Mouse (Mus musculus) MEL (cell line): ENCODE measurements at regions not wholly inside any gene's neighbourhood (a gene's known extent, or its start where the extent isn't known, plus 50 kb on each side); places are given as distances from the start of the nearest gene placed in this dataset.
A peak's percentile ranks its signal among the peaks of the same experiment; 100 is the strongest.

Experiments used
- DNase-seq: peaks from one replicate; pipeline ENCODE4 v3.0.0; 2011; ENCODE audit warnings: low read depth, low spot score
- H3K27ac ChIP-seq: 2 replicates; pipeline ENCODE4 v1.5.1; 2012; ENCODE audit warnings: low read depth, mild to moderate bottlenecking, control low read depth, low read length, moderate library complexity; ENCODE audit not compliant: control insufficient read depth
- H3K27me3 ChIP-seq, 2 experiments: fragments of 150-350 bp in 1 of 2; sonication (generic) in 1 of 2; 2 replicates each; pipeline ENCODE4 v1.6.1; 2012; ENCODE audit warnings: low read length in 2 of 2, mild to moderate bottlenecking in 2 of 2, improper control_type of control experiment in 1 of 2, moderate library complexity in 1 of 2; ENCODE audit not compliant: insufficient read depth in 2 of 2, control insufficient read depth in 1 of 2
- H3K36me3 ChIP-seq, 2 experiments: 2 replicates each; pipeline ENCODE4 v1.6.1; 2012 to 2014; ENCODE audit warnings: low read length in 2 of 2, improper control_type of control experiment in 1 of 2, inconsistent platforms in 1 of 2, mild to moderate bottlenecking in 1 of 2; ENCODE audit not compliant: insufficient read depth in 2 of 2, control insufficient read depth in 1 of 2
- H3K4me1 ChIP-seq, 2 experiments: fragments of 150-350 bp in 1 of 2; sonication (generic) in 1 of 2; 2 replicates each; pipeline ENCODE4 v1.6.1; 2012; ENCODE audit warnings: low read length in 2 of 2, improper control_type of control experiment in 1 of 2, mild to moderate bottlenecking in 1 of 2; ENCODE audit not compliant: insufficient read depth in 2 of 2, control insufficient read depth in 1 of 2
- H3K4me3 ChIP-seq, 2 experiments: fragments of 150-350 bp in 1 of 2; sonication (generic) in 1 of 2; 2 replicates each; pipeline ENCODE4 v1.5.1; 2012; ENCODE audit warnings: low read depth in 2 of 2, low read length in 2 of 2, mild to moderate bottlenecking in 2 of 2, moderate library complexity in 2 of 2, control low read depth in 1 of 2, improper control_type of control experiment in 1 of 2; ENCODE audit not compliant: control insufficient read depth in 1 of 2, insufficient read depth in 1 of 2
- H3K79me2 ChIP-seq: 2 replicates; pipeline ENCODE4 v1.6.1; 2012; ENCODE audit warnings: mild to moderate bottlenecking, low read length, moderate library complexity; ENCODE audit not compliant: control insufficient read depth, poor library complexity, insufficient read depth
- H3K9ac ChIP-seq: 2 replicates; pipeline ENCODE4 v1.6.1; 2012; ENCODE audit warnings: low read depth, mild to moderate bottlenecking, control low read depth, low read length, moderate library complexity; ENCODE audit not compliant: control insufficient read depth, poor library complexity, severe bottlenecking
- H3K9me3 ChIP-seq: fragments of 150-350 bp; sonication (generic); replicated peaks from 2 replicates; pipeline ENCODE4 v1.6.1; 2012; ENCODE audit warnings: mild to moderate bottlenecking, low read length, improper control_type of control experiment, moderate library complexity; ENCODE audit not compliant: insufficient read depth
- CHD1 ChIP-seq: IDR thresholded peaks from 2 replicates; pipeline ENCODE4 v1.6.1; 2012; ENCODE audit warnings: low read depth, mild to moderate bottlenecking, inconsistent platforms, low read length, improper control_type of control experiment
- CTCF ChIP-seq, 3 experiments: IDR thresholded peaks in 2 of 3; conservative IDR thresholded peaks in 1 of 3; 2 replicates each; pipeline ENCODE4 v1.5.1; 2011 to 2012; ENCODE audit warnings: low read length in 3 of 3, low read depth in 2 of 3, mild to moderate bottlenecking in 2 of 3, improper control_type of control experiment in 1 of 3, inconsistent platforms in 1 of 3, mixed read lengths in 1 of 3, moderate library complexity in 1 of 3; ENCODE audit not compliant: control insufficient read depth in 1 of 3, insufficient read depth in 1 of 3, poor library complexity in 1 of 3, severe bottlenecking in 1 of 3
- E2F4 ChIP-seq: IDR thresholded peaks from 2 replicates; pipeline ENCODE4 v1.6.1; 2011; ENCODE audit warnings: low read depth, low read length, improper control_type of control experiment, borderline replicate concordance
- ELF1 ChIP-seq: IDR thresholded peaks from 2 replicates; pipeline ENCODE4 v1.6.1; 2014; ENCODE audit warnings: low read depth, mild to moderate bottlenecking, inconsistent platforms, low read length, improper control_type of control experiment, moderate library complexity
- EP300 ChIP-seq, 2 experiments: IDR thresholded peaks; 2 replicates each; pipeline ENCODE4 v1.6.1; 2011; ENCODE audit warnings: improper control_type of control experiment in 2 of 2, low read length in 2 of 2, low read depth in 1 of 2, mild to moderate bottlenecking in 1 of 2
- ETS1 ChIP-seq: IDR thresholded peaks from 2 replicates; pipeline ENCODE4 v1.6.1; 2012; ENCODE audit warnings: low read depth, mild to moderate bottlenecking, inconsistent platforms, low read length, improper control_type of control experiment, moderate library complexity
- GABPA ChIP-seq: IDR thresholded peaks from 2 replicates; pipeline ENCODE4 v1.6.1; 2012; ENCODE audit warnings: low read depth, mild to moderate bottlenecking, inconsistent platforms, low read length, improper control_type of control experiment, moderate library complexity
- GATA1 ChIP-seq: IDR thresholded peaks from 2 replicates; pipeline ENCODE4 v1.6.1; 2011; ENCODE audit warnings: low read depth, low read length, improper control_type of control experiment
- HCFC1 ChIP-seq: IDR thresholded peaks from 2 replicates; pipeline ENCODE4 v1.6.1; 2012; ENCODE audit warnings: low read depth, mild to moderate bottlenecking, inconsistent platforms, low read length, improper control_type of control experiment, moderate library complexity
- JUND ChIP-seq: IDR thresholded peaks from 2 replicates; pipeline ENCODE4 v1.6.1; 2011; ENCODE audit warnings: low read depth, mild to moderate bottlenecking, improper control_type of control experiment, low read length
- KAT2A ChIP-seq: conservative IDR thresholded peaks from 2 replicates; pipeline ENCODE4 v1.6.1; 2012; ENCODE audit warnings: low read depth, low read length, improper control_type of control experiment, inconsistent platforms
- MAZ ChIP-seq: IDR thresholded peaks from 2 replicates; pipeline ENCODE4 v1.6.1; 2012; ENCODE audit warnings: low read depth, mild to moderate bottlenecking, inconsistent platforms, low read length, improper control_type of control experiment
- MEF2A ChIP-seq: IDR thresholded peaks from 2 replicates; pipeline ENCODE4 v1.6.1; 2014; ENCODE audit warnings: low read depth, mild to moderate bottlenecking, inconsistent platforms, low read length, improper control_type of control experiment; ENCODE audit not compliant: poor library complexity, insufficient replicate concordance, severe bottlenecking; ENCODE audit errors: extremely low read depth
- MYC ChIP-seq: IDR thresholded peaks from 2 replicates; pipeline ENCODE4 v1.6.1; 2011; ENCODE audit warnings: low read depth, mild to moderate bottlenecking, low read length, improper control_type of control experiment, moderate library complexity
- NRF1 ChIP-seq: IDR thresholded peaks from 2 replicates; pipeline ENCODE4 v1.6.1; 2014; ENCODE audit warnings: low read depth, mild to moderate bottlenecking, inconsistent platforms, low read length, improper control_type of control experiment, moderate library complexity; ENCODE audit not compliant: poor library complexity, insufficient read depth, severe bottlenecking
- POLR2AphosphoS2 ChIP-seq: IDR thresholded peaks from 2 replicates; pipeline ENCODE4 v1.6.1; 2011; ENCODE audit warnings: low read length, improper control_type of control experiment
- POLR2AphosphoS5 ChIP-seq: IDR thresholded peaks from 2 replicates; pipeline ENCODE4 v1.6.1; 2012; ENCODE audit warnings: low read depth, borderline replicate concordance, mild to moderate bottlenecking, inconsistent platforms, low read length, moderate library complexity, mixed read lengths
- RAD21 ChIP-seq: IDR thresholded peaks from 2 replicates; pipeline ENCODE4 v1.6.1; 2011; ENCODE audit warnings: mild to moderate bottlenecking, low read depth, low read length, improper control_type of control experiment
- SIN3A ChIP-seq: IDR thresholded peaks from 2 replicates; pipeline ENCODE4 v1.6.1; 2012; ENCODE audit warnings: low read length, improper control_type of control experiment, inconsistent platforms
- SMC3 ChIP-seq: IDR thresholded peaks from 2 replicates; pipeline ENCODE4 v1.6.1; 2011; ENCODE audit warnings: low read depth, low read length, improper control_type of control experiment
- TBP ChIP-seq: IDR thresholded peaks from 2 replicates; pipeline ENCODE4 v1.8.0; 2011; ENCODE audit warnings: low read depth, low read length, improper control_type of control experiment
- UBTF ChIP-seq: IDR thresholded peaks from 2 replicates; pipeline ENCODE4 v1.6.1; 2012; ENCODE audit warnings: low read depth, mild to moderate bottlenecking, inconsistent platforms, low read length, improper control_type of control experiment, moderate library complexity, borderline replicate concordance; ENCODE audit not compliant: insufficient read depth
- USF2 ChIP-seq, 2 experiments: IDR thresholded peaks; 2 replicates each; pipeline ENCODE4 v1.6.1; 2011 to 2012; ENCODE audit warnings: improper control_type of control experiment in 2 of 2, low read length in 2 of 2, borderline replicate concordance in 1 of 2, inconsistent platforms in 1 of 2, low read depth in 1 of 2, mild to moderate bottlenecking in 1 of 2; ENCODE audit not compliant: insufficient read depth in 1 of 2
- ZC3H11A ChIP-seq: IDR thresholded peaks from 2 replicates; pipeline ENCODE4 v1.6.1; 2012; ENCODE audit warnings: low read depth, mild to moderate bottlenecking, inconsistent platforms, low read length, improper control_type of control experiment
- ZKSCAN1 ChIP-seq: IDR thresholded peaks from 2 replicates; pipeline ENCODE4 v1.6.1; 2012; ENCODE audit warnings: low read depth, mild to moderate bottlenecking, inconsistent platforms, low read length, improper control_type of control experiment, moderate library complexity
- ZNF384 ChIP-seq: IDR thresholded peaks from 2 replicates; pipeline ENCODE4 v1.6.1; 2012; ENCODE audit warnings: low read depth, mild to moderate bottlenecking, inconsistent platforms, low read length, improper control_type of control experiment

GRCm38 (mm10) chr10:23611183-23611582, 175.9 kb downstream of the Rps12 start:
- H3K9me3 ChIP-seq = no peaks in the 10 kb centered on the region
- no peaks in the 10 kb centered on the region for H3K36me3 ChIP-seq
- no peak overlapping the region for H3K4me3 ChIP-seq
- TF ChIP-seq CHD1 = no peak
- TF ChIP-seq GATA1 = no peak
- no peak for TF ChIP-seq ETS1
- TF ChIP-seq ZC3H11A = peak; percentile 79
- TF ChIP-seq E2F4 = no peak
- no peak for TF ChIP-seq HCFC1
- TF ChIP-seq MAZ = no peak
- no peak for TF ChIP-seq MEF2A
- TF ChIP-seq NRF1 = no peak
- no peak for TF ChIP-seq JUND
- no peak for TF ChIP-seq KAT2A
- no peak for TF ChIP-seq POLR2AphosphoS2
- TF ChIP-seq MYC = no peak
- TF ChIP-seq SMC3 = peak; percentile 91
- no peak for TF ChIP-seq USF2 (IDR thresholded peaks at IDR 0.05; ENCODE audit: borderline replicate concordance in 1 of 2, insufficient read depth in 1 of 2, low read depth in 1 of 2, low read length in 2 of 2)
- TF ChIP-seq ZKSCAN1 = no peak
- no peak for TF ChIP-seq SIN3A
- no peak for TF ChIP-seq TBP
- TF ChIP-seq CTCF (IDR thresholded peaks at IDR 0.05 in 2 of 3, conservative IDR thresholded peaks at IDR 0.05 in 1 of 3; ENCODE audit: control insufficient read depth in 1 of 3, insufficient read depth in 1 of 3, low read depth in 2 of 3, low read length in 3 of 3, poor library complexity in 1 of 3, severe bottlenecking in 1 of 3) = peak; percentile 32 to 77 (median 67)
- peak; percentile 82 for TF ChIP-seq RAD21
- no peak for TF ChIP-seq GABPA
- TF ChIP-seq ZNF384 = no peak
- no peak for TF ChIP-seq ELF1
- no peak for TF ChIP-seq POLR2AphosphoS5
- no peak for TF ChIP-seq EP300 (IDR thresholded peaks at IDR 0.05; ENCODE audit: low read depth in 1 of 2, low read length in 2 of 2)
- TF ChIP-seq UBTF = no peak
- no peak overlapping the region for H3K27ac ChIP-seq
- no peaks in the 10 kb centered on the region for H3K4me1 ChIP-seq
- no peak overlapping the region for H3K9ac ChIP-seq
- H3K79me2 ChIP-seq = no peaks in the 10 kb centered on the region
- DNase-seq = peak; percentile 48
- no peaks in the 10 kb centered on the region for H3K27me3 ChIP-seq
